Mouse (Mus musculus) C2C12 (cell line): ENCODE results near the gene Wwox. TPM values are rescaled to one million over a fixed set of nuclear protein-coding genes. Genes with fewer than 3 reads are reported as not detected.

Source experiments
- H3K27me3 ChIP-seq: one replicate; pipeline ENCODE4 v1.6.1; 2011; ENCODE audit not compliant: control insufficient read depth, insufficient read depth, insufficient read length
- H3K36me3 ChIP-seq: one replicate; pipeline ENCODE4 v1.6.1; 2011; ENCODE audit not compliant: control insufficient read depth, insufficient read depth
- H3K4me3 ChIP-seq: one replicate; pipeline ENCODE4 v1.5.1; 2011; ENCODE audit warnings: mild to moderate bottlenecking, control low read depth; ENCODE audit not compliant: poor library complexity, insufficient read depth, severe bottlenecking
- H3K79me2 ChIP-seq: one replicate; pipeline ENCODE4 v1.6.1; 2011; ENCODE audit not compliant: control insufficient read depth, insufficient read depth
- H3K79me3 ChIP-seq: one replicate; pipeline ENCODE4 v1.6.1; 2011; ENCODE audit warnings: low read depth, control low read depth
- H3ac ChIP-seq: one replicate; pipeline ENCODE3; 2011; ENCODE audit warnings: low read depth; ENCODE audit not compliant: control insufficient read depth, insufficient read length
- CEBPB ChIP-seq: IDR thresholded peaks from one replicate; pipeline ENCODE4 v1.6.1; 2011; ENCODE audit warnings: low read depth, mild to moderate bottlenecking, control low read depth, moderate library complexity
- CTCF ChIP-seq: IDR thresholded peaks from one replicate; pipeline ENCODE4 v1.5.1; 2011; ENCODE audit not compliant: control insufficient read depth, insufficient read depth, insufficient read length
- FOSL1 ChIP-seq: IDR thresholded peaks from one replicate; pipeline ENCODE4 v1.8.0; 2011; ENCODE audit warnings: mild to moderate bottlenecking, low read length; ENCODE audit not compliant: poor library complexity, insufficient read depth, severe bottlenecking
- MAX ChIP-seq: IDR thresholded peaks from one replicate; pipeline ENCODE4 v1.6.1; 2011; ENCODE audit warnings: mild to moderate bottlenecking, control low read depth
- MYOD1 ChIP-seq: IDR thresholded peaks from one replicate; pipeline ENCODE4 v1.6.1; 2011; ENCODE audit warnings: low read depth; ENCODE audit not compliant: control insufficient read depth, insufficient read length
- MYOG ChIP-seq: IDR thresholded peaks from one replicate; pipeline ENCODE4 v1.6.1; 2011; ENCODE audit not compliant: control insufficient read depth, insufficient read length; ENCODE audit errors: extremely low read depth
- USF1 ChIP-seq: IDR thresholded peaks from one replicate; pipeline ENCODE4 v1.6.1; 2011; ENCODE audit warnings: low read depth, mild to moderate bottlenecking, control low read depth, moderate library complexity
- polyA plus RNA-seq: library from polyadenylated mRNA; unstranded; fragments of >200 nt; fragmentation: generic; extraction: Trizol; gene quantifications from one replicate; pipeline ENCODE4 v1.2.1, GENCODE M21; 2012; ENCODE audit warnings: missing spikeins

Wwox gene
- polyA plus RNA-seq, 1 experiment, result 3.7 TPM

DNA sequence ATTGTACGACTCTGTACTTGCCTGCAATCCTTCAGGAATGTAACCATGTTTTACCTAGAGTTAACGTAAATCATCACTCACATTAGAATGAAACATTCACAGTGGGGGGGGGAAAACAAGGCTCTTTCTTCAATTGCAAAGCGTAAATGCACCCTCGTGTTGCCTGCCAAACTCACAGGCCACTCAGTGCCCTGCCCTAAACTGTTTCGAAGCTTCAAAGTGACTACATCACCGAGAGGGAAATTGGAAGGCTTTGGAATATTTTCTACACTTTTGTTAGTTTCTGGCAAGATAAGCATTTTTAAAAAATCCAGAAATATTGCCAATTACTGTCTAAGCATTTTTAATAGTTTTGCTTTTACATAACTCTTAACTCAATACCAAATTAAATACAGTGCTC lies 231.3 kb downstream of the Wwox start:
- Histone ChIP-seq H3K4me3 (no peak overlapping the region), H3K27me3 (no peaks in the 10 kb centered on the region), H3K36me3 (no peaks in the 10 kb centered on the region), H3ac (no peak overlapping the region), H3K79me3 (no peaks in the 10 kb centered on the region), H3K79me2 (no peaks in the 10 kb centered on the region)
- TF ChIP-seq USF1, result no peak
- TF ChIP-seq MYOG, result no peak
- no peak for TF ChIP-seq CTCF
- TF ChIP-seq FOSL1, result no peak
- TF ChIP-seq MYOD1, result no peak
- TF ChIP-seq MAX, result no peak
- no peak for TF ChIP-seq CEBPB

- no peak overlapping the region for H3K4me3 ChIP-seq
- H3K79me2 ChIP-seq, result no peaks in the 10 kb centered on the region
- H3K27me3 ChIP-seq, result no peaks in the 10 kb centered on the region
- H3K36me3 ChIP-seq, result no peaks in the 10 kb centered on the region
- H3ac ChIP-seq, result no peak overlapping the region
- no peak for TF ChIP-seq FOSL1
- no peak for TF ChIP-seq CEBPB
- no peak for TF ChIP-seq CTCF
- TF ChIP-seq MYOD1, result no peak
- TF ChIP-seq USF1, result no peak
- no peak for TF ChIP-seq MAX
- TF ChIP-seq MYOG, result no peak
- H3K79me3 ChIP-seq, result no peaks in the 10 kb centered on the region
These were observed 231.8 kb downstream of the Wwox start for GRCm38 (mm10) chr8:114671237-114671674.

DNA sequence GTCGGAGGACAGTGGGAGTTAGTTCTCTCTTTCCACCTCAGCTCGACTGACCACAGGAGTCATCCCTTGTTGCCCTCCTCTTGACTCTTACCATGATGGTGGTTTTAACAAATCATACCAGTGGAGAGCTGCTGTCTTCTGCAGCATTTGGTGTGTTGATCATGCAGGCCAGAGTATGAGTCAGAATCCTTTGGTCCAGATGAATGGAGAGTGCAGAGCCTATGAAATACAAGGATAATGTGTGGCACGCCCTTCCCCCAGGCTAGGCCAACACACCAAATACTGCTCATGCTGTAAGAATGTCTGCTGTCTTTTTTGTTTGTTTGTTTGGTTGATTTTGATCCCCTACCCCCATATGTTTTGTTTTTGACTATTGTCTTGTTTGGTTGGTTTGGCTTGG lies 234.0 kb downstream of the Wwox start:
- H3ac ChIP-seq, result no peak overlapping the region
- TF ChIP-seq MYOG, result no peak
- no peak for TF ChIP-seq FOSL1
- no peaks in the 10 kb centered on the region for H3K27me3 ChIP-seq
- no peaks in the 10 kb centered on the region for H3K36me3 ChIP-seq
- H3K79me3 ChIP-seq, result no peaks in the 10 kb centered on the region
- no peaks in the 10 kb centered on the region for H3K79me2 ChIP-seq
- no peak overlapping the region for H3K4me3 ChIP-seq

- Histone ChIP-seq H3K4me3 (no peak overlapping the region), H3ac (no peak overlapping the region), H3K36me3 (no peaks in the 10 kb centered on the region), H3K79me3 (no peaks in the 10 kb centered on the region), H3K79me2 (no peaks in the 10 kb centered on the region), H3K27me3 (no peaks in the 10 kb centered on the region)
- TF ChIP-seq MYOD1 (no peak), MYOG (no peak), CEBPB (no peak), FOSL1 (no peak), USF1 (no peak), MAX (no peak), CTCF (no peak)
These were observed 235.7 kb downstream of the Wwox start for GRCm38 (mm10) chr8:114675151-114675550.

GRCm38 (mm10) chr8:114676918-114677317 lies 237.5 kb downstream of the Wwox start:
- TF ChIP-seq CTCF (no peak), USF1 (no peak)
- no peak overlapping the region for H3K4me3 ChIP-seq
- no peaks in the 10 kb centered on the region for H3K79me3 ChIP-seq
- no peaks in the 10 kb centered on the region for H3K27me3 ChIP-seq
- H3ac ChIP-seq, result no peak overlapping the region
- no peaks in the 10 kb centered on the region for H3K36me3 ChIP-seq
- no peaks in the 10 kb centered on the region for H3K79me2 ChIP-seq

DNA sequence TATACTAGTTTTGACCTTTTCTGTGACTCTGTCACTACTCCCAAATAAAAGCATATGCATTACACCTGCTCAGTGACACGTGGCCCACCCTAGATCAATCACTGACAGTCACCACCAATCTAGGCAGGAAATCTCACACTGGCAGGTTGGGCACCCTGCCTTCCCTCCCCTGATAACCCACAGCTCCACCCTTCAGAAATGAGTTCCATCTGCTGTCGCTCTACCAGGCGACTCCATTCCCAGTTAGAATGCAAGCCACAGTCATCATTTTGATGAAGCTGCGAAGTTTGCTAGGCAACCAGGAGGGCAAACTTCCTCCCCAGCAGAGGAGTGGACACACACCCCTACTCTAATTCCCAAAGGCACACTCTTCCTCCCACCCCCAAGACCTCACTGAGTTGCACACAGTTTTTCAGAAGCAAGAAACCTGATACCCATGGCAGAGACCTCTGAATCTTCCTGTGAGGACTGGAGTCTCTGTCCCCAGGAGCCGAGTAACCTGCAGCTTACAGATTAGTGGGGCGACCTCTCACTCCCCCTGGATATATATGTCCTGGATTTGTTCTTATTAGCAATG lies 238.2 kb downstream of the Wwox start:
- H3K79me3 ChIP-seq, result no peaks in the 10 kb centered on the region
- no peak overlapping the region for H3ac ChIP-seq
- H3K27me3 ChIP-seq, result no peaks in the 10 kb centered on the region
- no peaks in the 10 kb centered on the region for H3K79me2 ChIP-seq
- TF ChIP-seq MAX (no peak), CTCF (no peak), CEBPB (no peak), MYOG (no peak), FOSL1 (no peak), USF1 (no peak)
- H3K36me3 ChIP-seq, result no peaks in the 10 kb centered on the region
- no peak overlapping the region for H3K4me3 ChIP-seq
